Mouse (Mus musculus): ENCODE measurements around the gene Herpud2.

The Herpud2 gene

GRCm38 (mm10) chr9:25151611-25152241 lies at the start of gene Herpud2:
TSS of gene Herpud2 (minus strand) at chr9:25151820.
- peak; percentile 88 to 92 for DNase-seq

DNA sequence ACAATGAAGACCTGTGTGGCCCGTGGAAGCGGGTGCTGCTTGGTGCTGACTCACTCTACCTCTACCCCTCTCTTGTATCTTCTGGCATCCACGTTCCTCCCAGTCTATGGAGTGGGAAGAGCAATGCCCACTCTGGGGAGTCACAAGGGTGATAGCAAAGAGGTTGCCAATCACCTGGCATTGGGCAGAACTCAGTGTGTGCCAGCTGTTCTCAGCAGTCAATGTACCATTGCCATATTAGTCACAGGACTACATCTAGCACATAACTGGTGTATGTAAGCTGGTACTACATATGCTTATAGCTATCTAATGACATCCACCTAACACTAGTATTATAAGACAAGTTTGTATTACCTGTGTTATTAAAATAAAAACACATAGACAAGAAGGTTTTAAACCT lies 49.4 kb upstream of the Herpud2 start:
- no peak for DNase-seq

DNA sequence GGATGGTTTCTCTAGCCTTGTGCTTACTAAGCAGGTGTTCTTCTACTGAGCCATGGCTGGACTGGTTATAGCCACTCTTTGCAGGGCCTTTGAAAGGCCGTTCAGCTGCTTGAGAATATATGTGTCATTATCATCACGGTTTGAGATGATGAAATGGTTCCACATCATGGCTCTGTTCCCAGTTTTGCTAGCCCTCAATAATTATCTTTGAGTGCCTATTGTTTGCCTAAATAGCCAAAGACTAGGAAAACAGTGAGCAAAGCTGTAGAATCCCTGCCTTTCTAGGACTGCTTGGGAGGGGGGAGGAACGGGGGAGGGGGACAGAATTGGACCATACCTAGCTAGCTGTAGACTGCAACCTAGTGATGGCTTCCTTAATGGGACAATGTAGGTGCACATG lies 48.5 kb upstream of the Herpud2 start:
- DNase-seq: no peak

GRCm38 (mm10) chr9:25196746-25197145 lies 45.1 kb upstream of the Herpud2 start:
- DNase-seq: no peak

- no peak for DNase-seq
Observed at GRCm38 (mm10) chr9:25191612-25192011, 40.0 kb upstream of the Herpud2 start.

GRCm38 (mm10) chr9:25186501-25186900 lies 34.9 kb upstream of the Herpud2 start:
- DNase-seq: no peak

GRCm38 (mm10) chr9:25185854-25186253 lies 34.2 kb upstream of the Herpud2 start:
- no peak for DNase-seq

- DNase-seq: no peak
Observed at GRCm38 (mm10) chr9:25184606-25185005, 33.0 kb upstream of the Herpud2 start.

DNA sequence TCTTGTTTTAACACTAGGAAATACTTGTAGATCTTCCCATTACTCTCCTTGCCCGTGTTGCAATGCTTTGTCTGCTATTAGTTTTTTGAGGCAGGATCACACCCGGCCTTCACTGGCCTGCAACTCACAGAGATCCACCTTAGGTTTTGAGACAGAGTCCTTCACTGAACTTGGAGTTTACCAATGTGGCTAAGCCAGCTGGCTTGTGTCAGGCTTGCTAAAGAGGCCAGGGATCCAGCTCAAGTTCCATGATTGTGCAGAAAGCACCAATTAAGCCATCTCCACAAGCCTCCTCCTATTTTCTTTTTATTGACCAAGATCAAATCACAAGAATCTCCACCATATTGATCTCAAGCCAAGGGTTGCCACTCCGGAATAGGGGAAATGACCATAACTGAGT lies 26.4 kb upstream of the Herpud2 start:
- DNase-seq: no peak

- DNase-seq: peak in 1 of 2 experiments; percentile 11
Observed at GRCm38 (mm10) chr9:25177201-25177600, 25.6 kb upstream of the Herpud2 start.

GRCm38 (mm10) chr9:25176562-25176961 lies 24.9 kb upstream of the Herpud2 start:
- no peak for DNase-seq

DNA sequence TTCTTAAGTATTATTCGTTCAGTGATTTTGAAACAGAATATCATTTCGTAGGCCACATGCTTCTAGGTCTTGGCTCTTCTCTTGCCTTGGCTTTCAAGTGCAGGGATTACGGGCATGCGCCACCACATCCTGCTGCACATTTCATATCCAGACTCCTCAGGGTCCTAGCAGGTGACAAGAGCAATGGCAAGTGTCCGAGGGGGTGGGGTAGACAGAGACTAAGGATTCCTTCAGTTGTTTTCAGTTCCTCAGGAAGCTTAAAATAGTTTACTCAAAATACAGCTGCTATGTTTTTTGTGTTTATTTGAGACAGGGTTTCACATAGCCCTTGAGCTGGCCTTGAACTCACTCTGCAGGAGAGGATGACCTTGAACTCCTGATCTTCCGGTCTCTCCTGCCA lies 24.4 kb upstream of the Herpud2 start:
- no peak for DNase-seq

DNA sequence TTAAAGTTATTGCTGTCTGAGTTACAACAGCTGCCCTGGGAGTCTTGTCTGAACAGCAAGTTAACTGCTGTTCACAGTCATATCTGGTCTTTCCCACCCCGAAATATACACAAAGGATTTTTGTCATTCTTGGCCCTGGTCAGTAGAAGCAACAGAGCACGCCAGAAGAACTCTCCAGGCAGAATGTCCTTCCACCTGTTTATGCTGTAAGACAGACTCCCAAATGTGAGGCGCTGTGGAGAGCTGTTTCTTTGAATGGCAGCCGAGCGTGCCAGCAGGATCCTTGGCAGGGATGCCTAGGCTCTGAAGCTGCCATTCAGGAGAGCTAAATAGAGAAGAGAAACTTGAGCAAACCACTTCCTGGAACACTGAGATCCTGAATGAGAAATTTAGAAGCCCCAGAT lies 23.4 kb upstream of the Herpud2 start:
- peak; percentile 82 to 85 for DNase-seq

GRCm38 (mm10) chr9:25174614-25175013 lies 23.0 kb upstream of the Herpud2 start:
- DNase-seq: no peak

GRCm38 (mm10) chr9:25173171-25173570 lies 21.6 kb upstream of the Herpud2 start:
- DNase-seq: no peak

GRCm38 (mm10) chr9:25169626-25170025 lies 18.0 kb upstream of the Herpud2 start:
- no peak for DNase-seq

DNA sequence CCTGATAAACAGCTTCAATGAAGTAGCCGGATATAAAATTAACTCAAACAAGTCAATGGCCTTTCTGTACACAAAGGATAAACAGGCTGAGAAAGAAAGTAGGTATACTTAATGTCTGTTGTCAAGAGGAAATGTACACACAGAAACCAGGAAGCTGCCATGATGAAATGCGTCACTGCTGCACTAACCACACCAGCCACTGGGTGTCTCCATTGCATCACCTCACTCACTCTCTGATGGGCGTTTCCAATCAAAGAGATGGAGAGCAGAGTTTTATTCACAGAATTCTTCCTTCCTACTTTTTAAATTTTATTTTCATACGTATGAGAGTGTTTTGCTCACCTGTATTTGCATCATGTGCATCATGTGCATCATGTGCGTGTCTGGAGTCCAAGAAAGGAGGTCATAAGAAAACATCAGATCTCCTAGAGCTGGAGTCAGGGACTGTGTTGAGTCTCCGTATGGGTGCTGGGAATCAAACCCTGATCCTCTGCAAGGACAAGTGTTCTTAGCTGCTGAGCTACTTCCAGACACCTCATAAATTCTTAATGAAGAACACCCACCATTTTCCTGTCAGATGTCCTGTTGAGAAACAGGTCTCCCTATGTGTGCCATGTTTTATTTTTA lies 16.0 kb upstream of the Herpud2 start:
- peak; percentile 77 to 85 for DNase-seq

DNA sequence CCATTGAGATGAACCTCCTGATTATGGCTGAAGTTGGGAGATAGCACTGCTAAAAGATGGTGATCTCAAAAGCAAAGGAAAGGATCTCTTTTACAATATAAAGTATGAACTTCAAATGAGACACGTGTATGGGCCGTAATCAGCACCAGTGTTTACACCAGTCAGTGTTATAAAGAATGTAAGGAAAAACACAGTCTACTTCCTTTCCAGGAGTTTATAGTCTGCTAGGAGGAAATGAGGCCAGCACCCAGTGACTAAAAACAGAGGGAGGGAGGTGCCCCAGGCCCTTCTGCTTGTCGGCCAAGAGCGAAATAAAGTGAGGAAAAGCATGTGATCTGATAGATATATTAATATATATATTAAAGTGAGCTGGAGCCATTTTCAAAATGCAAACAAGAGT lies 6.6 kb upstream of the Herpud2 start:
- DNase-seq: no peak

GRCm38 (mm10) chr9:25156377-25156776 lies 4.8 kb upstream of the Herpud2 start:
- DNase-seq: no peak

GRCm38 (mm10) chr9:25153066-25153465 lies 1.4 kb upstream of the Herpud2 start:
- no peak for DNase-seq

GRCm38 (mm10) chr9:25152457-25152856 lies 837 bp upstream of the Herpud2 start:
- DNase-seq: no peak

DNA sequence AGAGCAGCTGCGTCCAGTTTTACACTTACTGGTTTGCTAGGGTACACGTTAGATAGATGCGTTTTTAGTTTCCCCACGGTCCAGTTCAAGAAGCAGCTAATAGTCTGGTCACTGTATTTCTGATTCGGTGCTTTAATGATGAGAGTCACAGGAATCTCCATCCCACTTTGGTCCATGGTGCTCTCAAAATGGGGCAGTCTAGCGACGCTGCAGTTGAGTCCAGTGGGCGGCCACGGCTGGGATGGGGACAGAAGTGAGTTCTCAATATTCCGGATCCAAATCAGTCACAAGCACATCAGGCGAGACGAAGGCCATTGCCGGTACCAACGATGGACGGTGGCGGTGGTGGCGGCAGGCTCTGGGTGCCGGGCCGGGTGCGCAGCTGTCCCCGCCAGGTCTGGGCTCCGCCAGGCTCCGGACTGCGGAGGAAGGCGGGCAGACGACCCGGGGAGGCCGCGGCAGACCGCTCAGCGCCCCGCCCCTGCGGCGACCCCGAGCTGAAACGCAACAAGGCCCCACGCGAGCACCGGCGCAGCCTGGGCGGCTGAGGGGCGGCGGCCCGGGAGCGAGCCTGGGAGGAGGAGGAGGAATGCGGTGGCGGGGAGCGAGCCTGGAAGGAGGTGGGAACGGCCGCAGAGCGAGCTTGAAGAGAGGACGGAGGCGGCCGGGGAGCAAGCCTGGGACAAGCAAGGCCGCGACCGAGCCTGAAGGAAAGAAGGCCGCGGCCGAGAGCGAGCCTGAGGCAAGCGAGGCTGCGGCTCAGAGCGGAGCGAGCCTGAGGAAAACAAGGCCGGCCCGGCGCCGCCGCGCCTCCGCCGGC lies 619 bp downstream of the Herpud2 start:
- DNase-seq: peak in 1 of 2 experiments; percentile 62

GRCm38 (mm10) chr9:25148767-25149166 lies 2.9 kb downstream of the Herpud2 start:
- DNase-seq: no peak

DNA sequence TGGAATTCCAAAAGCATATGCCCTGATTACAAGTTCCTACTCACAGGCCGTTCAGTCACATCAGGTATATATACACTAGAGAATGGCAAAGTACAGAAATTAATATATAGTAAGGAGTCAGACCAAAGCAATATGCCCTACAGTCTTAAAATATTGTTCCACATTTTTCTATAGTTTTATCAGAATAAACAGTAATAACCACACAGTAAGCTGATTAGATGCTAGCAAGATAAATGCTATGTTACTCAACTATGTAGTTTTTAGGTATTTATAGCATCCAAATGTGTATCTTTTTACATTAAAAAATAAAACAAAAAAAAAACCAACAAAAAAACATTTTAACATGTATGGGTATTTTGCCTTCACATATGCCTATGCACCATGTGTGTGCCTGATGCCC lies 5.7 kb downstream of the Herpud2 start:
- no peak for DNase-seq
